Mouse (Mus musculus) adrenal gland, adult 18-20 months (tissue): ENCODE measurements at regions not wholly inside any gene's neighbourhood (a gene's known extent, or its start where the extent isn't known, plus 50 kb on each side); places are given as distances from the start of the nearest gene placed in this dataset.
"Not testable (repeated sequence)": the region's sequence is repeated elsewhere in the genome, so short reads cannot be mapped to it uniquely, and the experiment has no call there.

Source experiments
- DNase-seq, 2 experiments: peaks; one replicate each; pipeline ENCODE4 v3.0.0; 2021 to 2022; ENCODE audit warnings: low spot score in 2 of 2

- DNase-seq: peak in 1 of 2 experiments; percentile 15
Measured at GRCm38 (mm10) chr15:93000121-93000520, 274.9 kb downstream of the Gxylt1 start.

GRCm38 (mm10) chr15:92997933-92998332 lies 277.0 kb downstream of the Gxylt1 start:
- DNase-seq: no peak

GRCm38 (mm10) chr15:92994191-92994671 lies 280.7 kb downstream of the Gxylt1 start:
- no peak for DNase-seq

GRCm38 (mm10) chr15:92993538-92994190 lies 281.3 kb downstream of the Gxylt1 start:
- DNase-seq: no peak

GRCm38 (mm10) chr15:92975774-92976173 lies 299.2 kb downstream of the Gxylt1 start:
- no peak for DNase-seq

GRCm38 (mm10) chr15:92974931-92975330 lies 300.0 kb downstream of the Gxylt1 start:
- DNase-seq: no peak

- DNase-seq: no peak
Measured at GRCm38 (mm10) chr15:92973651-92974229, 301.2 kb downstream of the Gxylt1 start.

GRCm38 (mm10) chr15:92965556-92965955 lies 309.4 kb downstream of the Gxylt1 start:
- no peak for DNase-seq

GRCm38 (mm10) chr15:92964901-92965300 lies 310.1 kb downstream of the Gxylt1 start:
- no peak for DNase-seq

- DNase-seq: no peak
Measured at GRCm38 (mm10) chr15:92964131-92964530, 310.8 kb downstream of the Gxylt1 start.

- DNase-seq: not testable (repeated sequence)
Measured at GRCm38 (mm10) chr15:92950912-92951311, 324.1 kb downstream of the Gxylt1 start.

- no peak for DNase-seq
Measured at GRCm38 (mm10) chr15:92946216-92946615, 328.8 kb downstream of the Gxylt1 start.

- no peak for DNase-seq
Measured at GRCm38 (mm10) chr15:92903821-92904220, 371.2 kb downstream of the Gxylt1 start.

GRCm38 (mm10) chr15:92897277-92897676 lies 377.7 kb downstream of the Gxylt1 start:
- no peak for DNase-seq

- DNase-seq: no peak
Measured at GRCm38 (mm10) chr15:92895836-92896235, 379.1 kb downstream of the Gxylt1 start.

- no peak for DNase-seq
Measured at GRCm38 (mm10) chr15:92876438-92876837, 398.5 kb downstream of the Gxylt1 start.

- no peak for DNase-seq
Measured at GRCm38 (mm10) chr15:92864106-92864505, 410.9 kb downstream of the Gxylt1 start.

- DNase-seq: no peak
Measured at GRCm38 (mm10) chr15:92850854-92851253, 424.1 kb downstream of the Gxylt1 start.

- no peak for DNase-seq
Measured at GRCm38 (mm10) chr15:92840035-92840434, 434.9 kb downstream of the Gxylt1 start.

- DNase-seq: no peak
Measured at GRCm38 (mm10) chr15:92839611-92840010, 435.4 kb downstream of the Gxylt1 start.

- no peak for DNase-seq
Measured at GRCm38 (mm10) chr15:92826136-92826535, 429.5 kb downstream of the Pdzrn4 start.
